Mouse (Mus musculus) kidney, embryonic 15.5 days (tissue): ENCODE data around the gene C2cd2l. TPM values are rescaled to one million over a fixed set of nuclear protein-coding genes. Genes with fewer than 3 reads are reported as not detected.
"Not testable (repeated sequence)": the region's sequence is repeated elsewhere in the genome, so short reads cannot be mapped to it uniquely, and the experiment has no call there.

Experiments used
- ATAC-seq: fragments of 200-750 bp; cut with Nextera tagmentation; replicated peaks from 2 replicates; pipeline ENCODE4 v1.8.0; 2017; ENCODE audit warnings: moderate TSS enrichment; ENCODE audit not compliant: low FRiP score
- H3K27ac ChIP-seq: fragments of 300-500 bp; sonication (generic); 2 replicates; pipeline ENCODE4 v1.5.1; 2015; ENCODE audit warnings: mild to moderate bottlenecking, inconsistent platforms
- H3K27me3 ChIP-seq: fragments of 300-500 bp; sonication (generic); 2 replicates; pipeline ENCODE4 v1.6.1; 2015; ENCODE audit warnings: inconsistent platforms
- H3K36me3 ChIP-seq: fragments of 300-500 bp; sonication (generic); 2 replicates; pipeline ENCODE4 v1.6.1; 2015; ENCODE audit warnings: inconsistent platforms
- H3K4me1 ChIP-seq: fragments of 300-500 bp; sonication (generic); 2 replicates; pipeline ENCODE4 v1.6.1; 2015; ENCODE audit warnings: inconsistent platforms
- H3K4me2 ChIP-seq: fragments of 300-500 bp; sonication (generic); 2 replicates; pipeline ENCODE4 v1.6.1; 2015; ENCODE audit warnings: moderate library complexity, mild to moderate bottlenecking, inconsistent platforms
- H3K4me3 ChIP-seq: fragments of 300-500 bp; sonication (generic); replicated peaks from 2 replicates; pipeline ENCODE4 v1.5.1; 2015; ENCODE audit warnings: mild to moderate bottlenecking, inconsistent platforms
- H3K9ac ChIP-seq: fragments of 300-500 bp; sonication (generic); 2 replicates; pipeline ENCODE4 v1.6.1; 2015; ENCODE audit warnings: mild to moderate bottlenecking, inconsistent platforms
- H3K9me3 ChIP-seq: fragments of 300-500 bp; sonication (generic); replicated peaks from 2 replicates; pipeline ENCODE4 v1.6.1; 2016; ENCODE audit warnings: inconsistent platforms
- WGBS: fragments of 180-500 bp; shearing (Covaris S2); methylation state at CpG from one replicate; pipeline ENCODE4 v1.1.7; 2015; ENCODE audit warnings: mixed read lengths; 5-methylcytosine and 5-hydroxymethylcytosine counted together
- polyA plus RNA-seq: library from polyadenylated mRNA; unstranded; fragments of >200 nt; fragmentation: Nextera tagmentation; extraction: Ambion mirVana; gene quantifications from 2 replicates; pipeline ENCODE4 v1.2.1, GENCODE M21; 2015

The C2cd2l gene
- polyA plus RNA-seq, 1 experiment from 2014 or later: 8.8 TPM

DNA sequence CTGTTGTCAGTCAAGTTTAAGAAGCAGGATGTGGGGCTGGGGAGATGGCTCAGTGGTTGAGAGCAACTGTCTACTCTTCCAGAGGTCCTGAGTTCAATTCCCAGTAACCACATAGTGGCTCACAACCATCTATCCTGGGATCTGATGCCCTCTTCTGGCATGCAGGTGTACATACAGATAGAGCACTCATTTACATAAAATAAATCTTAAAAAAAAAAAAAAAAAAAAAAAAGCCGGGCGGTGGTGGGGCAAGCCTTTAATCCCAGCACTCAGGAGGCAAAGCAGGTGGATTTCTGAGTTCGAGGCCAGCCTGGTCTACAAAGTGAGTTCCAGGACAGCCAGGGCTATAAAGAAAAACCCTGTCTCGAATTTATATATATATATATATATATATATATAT lies 3.6 kb upstream of the C2cd2l start:
- H3K4me2 ChIP-seq, H3K9me3 ChIP-seq, H3K4me3 ChIP-seq, H3K27ac ChIP-seq, H3K9ac ChIP-seq, ATAC-seq, H3K27me3 ChIP-seq, H3K36me3 ChIP-seq: not testable (repeated sequence)
- 76% methylated on average over 2 of the region's 4 CpGs for WGBS
- H3K4me1 ChIP-seq: peaks cover 35% of the 10 kb centered on the region

DNA sequence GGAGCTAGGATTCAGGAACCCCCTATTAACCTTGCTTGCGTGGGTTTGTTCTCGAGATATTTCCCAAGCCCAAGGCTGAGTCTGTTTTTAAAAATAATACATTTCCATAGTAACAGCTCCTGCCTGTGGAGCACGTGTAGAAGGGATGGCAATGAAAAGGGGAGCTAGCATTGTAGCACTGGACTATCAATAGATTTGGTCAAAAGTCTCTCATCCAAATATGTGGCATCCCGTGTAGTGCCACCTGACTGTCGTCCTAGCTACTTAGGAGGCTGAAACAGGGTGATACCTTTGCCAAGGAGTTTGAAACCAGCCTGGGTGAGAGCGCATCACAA lies 681 bp upstream of the C2cd2l start:
- no peak for ATAC-seq
- Histone ChIP-seq H3K9ac (peak overlapping the region; percentile 49), H3K4me2 (peak overlapping the region; percentile 94), H3K36me3 (peaks cover 13% of the 10 kb centered on the region), H3K27me3 (no peaks in the 10 kb centered on the region), H3K27ac (peak overlapping the region; percentile 72), H3K4me1 (peaks cover 36% of the 10 kb centered on the region), H3K4me3 (peak overlapping the region; percentile 87), H3K9me3 (no peaks in the 10 kb centered on the region)
- WGBS: 24% methylated on average over 6 of the region's 6 CpGs

DNA sequence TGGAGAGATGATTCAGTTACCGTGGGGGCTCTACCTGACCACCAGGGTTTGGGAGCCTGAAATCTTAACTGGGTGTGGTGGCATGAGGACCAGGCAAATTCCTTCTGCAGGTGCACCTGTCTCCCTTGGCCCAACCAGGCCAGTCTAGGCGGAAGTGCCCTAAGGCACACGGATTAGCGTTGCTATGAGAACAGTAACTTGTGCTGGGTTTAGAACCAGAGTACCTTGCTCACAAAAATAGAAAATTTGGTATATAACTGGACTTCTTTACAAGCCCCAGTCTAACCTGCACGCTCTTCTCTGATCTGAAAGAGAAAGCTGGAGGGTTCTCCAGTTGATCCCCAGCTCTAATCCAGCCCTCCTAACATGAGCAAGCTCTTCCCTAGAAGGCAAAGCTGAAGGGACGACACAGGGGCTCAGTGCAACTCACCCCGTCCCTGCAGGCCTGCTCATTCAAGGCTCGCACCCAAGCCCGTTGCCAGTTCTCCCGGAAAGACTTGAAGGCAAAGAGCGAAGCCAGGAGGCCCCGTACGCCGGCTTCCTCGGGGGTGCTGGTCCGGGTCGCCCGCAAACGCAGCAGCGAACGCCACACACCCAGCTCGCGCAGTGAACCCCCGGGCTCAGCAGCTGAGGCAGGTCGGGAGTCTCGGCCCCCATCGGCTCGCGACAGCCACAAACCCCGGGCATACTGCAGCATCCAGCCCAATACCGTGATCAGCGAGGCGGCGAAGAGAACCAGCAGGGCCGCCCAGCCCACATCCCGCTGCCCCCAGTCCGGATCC lies 789 bp downstream of the C2cd2l start:
- no peaks in the 10 kb centered on the region for H3K9me3 ChIP-seq
- H3K36me3 ChIP-seq: peaks cover 27% of the 10 kb centered on the region
- ATAC-seq: peak; percentile 2
- H3K4me2 ChIP-seq: peak overlapping the region; percentile 94
- 3% methylated on average over 37 of the region's 37 CpGs for WGBS
- H3K27me3 ChIP-seq: no peaks in the 10 kb centered on the region
- H3K27ac ChIP-seq: peak overlapping the region; percentile 72
- peak overlapping the region; percentile 87 for H3K4me3 ChIP-seq
- H3K9ac ChIP-seq: peak overlapping the region; percentile 82
- H3K4me1 ChIP-seq: peaks cover 29% of the 10 kb centered on the region

DNA sequence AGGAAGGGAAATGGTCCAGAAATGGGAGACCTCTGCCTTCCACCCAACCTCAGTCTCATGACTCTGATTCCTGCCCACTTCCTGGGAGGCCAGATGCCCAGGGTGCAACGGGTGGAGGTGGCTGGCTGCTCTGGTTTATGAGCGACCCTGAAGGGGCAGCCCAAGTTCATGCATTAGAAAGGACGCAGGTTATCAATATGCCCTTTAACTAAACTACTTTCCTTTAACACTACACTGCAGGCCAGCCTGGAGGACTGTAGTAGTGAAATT lies 1.3 kb downstream of the C2cd2l start:
- WGBS: 29% methylated on average over 3 of the region's 3 CpGs
- Histone ChIP-seq H3K27ac (peak overlapping the region; percentile 72; the same call in 1 of the 2 replicates), H3K4me2 (peak overlapping the region; percentile 94), H3K27me3 (no peaks in the 10 kb centered on the region), H3K4me3 (peak overlapping the region; percentile 87), H3K36me3 (peaks cover 32% of the 10 kb centered on the region), H3K9me3 (no peaks in the 10 kb centered on the region), H3K9ac (peak overlapping the region; percentile 82), H3K4me1 (peaks cover 29% of the 10 kb centered on the region)
- no peak for ATAC-seq

DNA sequence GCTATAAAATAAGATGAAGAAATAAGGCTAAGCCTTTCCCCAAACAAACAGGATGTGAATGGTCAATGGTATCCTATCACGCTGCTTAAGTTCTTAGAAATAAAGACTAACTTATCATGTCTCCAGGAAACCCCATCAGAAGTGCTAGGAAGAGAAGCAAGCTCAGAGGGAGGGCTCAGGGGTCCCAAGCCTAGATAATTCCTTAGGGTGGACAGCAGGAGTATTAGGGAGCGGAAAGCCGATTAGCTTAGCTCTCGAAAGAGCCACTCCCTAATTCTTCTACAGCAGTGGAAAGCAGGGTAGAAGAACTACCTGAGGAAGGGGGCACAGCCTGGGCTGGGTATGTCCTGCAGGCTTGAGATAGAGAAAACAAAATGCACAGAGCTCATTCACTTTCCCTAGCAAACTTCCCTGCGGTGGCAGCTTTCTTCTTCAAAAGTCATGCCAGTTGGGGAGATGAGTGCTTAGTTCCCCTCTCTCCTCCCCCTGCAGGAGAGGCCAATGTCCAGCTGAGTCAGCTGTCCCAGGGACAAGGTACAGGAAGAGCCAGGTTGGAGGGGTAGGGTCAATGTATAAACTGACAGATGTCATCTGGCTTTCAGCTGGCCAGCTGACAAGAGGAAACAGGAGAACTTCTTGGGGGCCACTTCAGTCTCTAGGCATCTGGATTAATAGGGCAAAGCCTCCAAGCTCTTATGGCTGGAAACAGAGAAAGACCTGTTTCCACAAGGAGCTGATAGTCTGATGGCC lies 1.8 kb downstream of the C2cd2l start:
- WGBS: 58% methylated on average over 5 of the region's 5 CpGs
- peak overlapping the region; percentile 94 for H3K4me2 ChIP-seq
- no peak for ATAC-seq
- peak overlapping the region; percentile 87 for H3K4me3 ChIP-seq
- H3K4me1 ChIP-seq: peaks cover 29% of the 10 kb centered on the region
- H3K9me3 ChIP-seq: no peaks in the 10 kb centered on the region
- peak overlapping the region; percentile 72; the same call in 1 of the 2 replicates for H3K27ac ChIP-seq
- H3K9ac ChIP-seq: peak overlapping the region; percentile 82; the same call in 1 of the 2 replicates
- H3K27me3 ChIP-seq: no peaks in the 10 kb centered on the region
- H3K36me3 ChIP-seq: peaks cover 37% of the 10 kb centered on the region

DNA sequence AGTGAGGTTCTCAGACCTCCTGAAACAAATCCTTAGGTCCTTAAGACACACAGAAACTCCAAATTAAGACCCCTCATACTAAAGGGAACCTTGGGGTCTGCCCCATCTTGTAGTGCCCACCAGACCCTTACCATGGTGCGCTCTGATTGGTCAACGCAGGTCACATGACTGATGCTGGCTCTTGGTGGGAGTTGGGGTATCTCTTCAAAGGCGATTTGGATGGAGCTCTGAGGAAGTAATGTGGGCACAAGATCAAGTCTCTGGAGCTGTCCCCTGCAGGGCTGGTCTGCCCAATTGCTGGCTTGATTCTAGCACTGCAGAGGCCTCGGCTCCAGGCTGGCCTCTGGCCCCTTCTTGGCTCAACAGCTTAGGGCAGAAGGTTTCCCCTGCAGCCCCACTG lies 2.6 kb downstream of the C2cd2l start:
- no peaks in the 10 kb centered on the region for H3K27me3 ChIP-seq
- WGBS: 79% methylated on average over 4 of the region's 4 CpGs
- no peak overlapping the region for H3K27ac ChIP-seq
- ATAC-seq: no peak
- peak overlapping the region; percentile 87; the same call in 1 of the 2 replicates for H3K4me3 ChIP-seq
- H3K9me3 ChIP-seq: no peaks in the 10 kb centered on the region
- peaks cover 45% of the 10 kb centered on the region for H3K36me3 ChIP-seq
- H3K9ac ChIP-seq: no peak overlapping the region
- H3K4me1 ChIP-seq: peaks cover 29% of the 10 kb centered on the region
- H3K4me2 ChIP-seq: peak overlapping the region; percentile 94

DNA sequence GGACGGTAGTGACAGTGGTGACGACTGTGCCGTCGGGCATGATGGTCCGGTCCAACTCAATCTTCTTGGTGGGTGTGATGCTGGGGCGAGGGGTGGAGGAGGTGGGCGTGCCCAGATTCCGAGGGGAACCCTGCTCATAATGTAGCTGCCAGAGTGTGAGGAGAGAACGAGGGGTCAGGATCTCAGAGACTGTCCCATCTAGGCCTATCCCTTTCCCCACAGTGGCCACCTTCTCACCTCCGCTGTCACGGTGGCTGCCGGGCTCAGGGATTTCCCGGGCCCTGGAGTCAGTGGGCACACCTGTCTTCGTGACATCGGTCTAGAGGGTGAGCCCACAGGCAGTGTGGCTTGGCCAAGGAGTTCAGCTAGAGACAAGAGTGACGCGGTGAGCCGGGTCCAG lies 5.2 kb downstream of the C2cd2l start:
- 97% methylated on average over 18 of the region's 18 CpGs for WGBS
- no peak overlapping the region for H3K4me2 ChIP-seq
- H3K4me3 ChIP-seq: no peak overlapping the region
- no peaks in the 10 kb centered on the region for H3K27me3 ChIP-seq
- ATAC-seq: no peak
- H3K9me3 ChIP-seq: no peaks in the 10 kb centered on the region
- H3K9ac ChIP-seq: no peak overlapping the region
- H3K4me1 ChIP-seq: peaks cover 40% of the 10 kb centered on the region
- H3K27ac ChIP-seq: no peak overlapping the region
- H3K36me3 ChIP-seq: peaks cover 49% of the 10 kb centered on the region

DNA sequence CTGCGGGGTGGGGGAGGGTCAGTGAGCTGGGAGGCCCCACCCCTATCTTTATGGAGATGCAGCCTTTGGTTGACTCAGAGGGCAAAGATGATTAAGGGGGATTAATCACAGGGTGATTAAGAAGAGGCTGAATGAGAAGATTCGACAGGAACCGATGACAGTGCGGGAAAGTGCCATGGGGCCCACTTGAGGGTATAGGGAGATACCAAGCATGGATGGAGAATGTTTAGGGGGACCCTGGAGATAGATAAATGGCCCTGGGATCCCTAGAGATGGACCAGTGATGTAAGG lies 5.9 kb downstream of the C2cd2l start:
- Histone ChIP-seq H3K27ac (no peak overlapping the region), H3K4me3 (no peak overlapping the region), H3K4me1 (peaks cover 35% of the 10 kb centered on the region), H3K27me3 (no peaks in the 10 kb centered on the region), H3K9me3 (no peaks in the 10 kb centered on the region), H3K36me3 (peaks cover 50% of the 10 kb centered on the region), H3K4me2 (no peak overlapping the region), H3K9ac (no peak overlapping the region)
- no peak for ATAC-seq
- WGBS: 82% methylated on average over 4 of the region's 4 CpGs

DNA sequence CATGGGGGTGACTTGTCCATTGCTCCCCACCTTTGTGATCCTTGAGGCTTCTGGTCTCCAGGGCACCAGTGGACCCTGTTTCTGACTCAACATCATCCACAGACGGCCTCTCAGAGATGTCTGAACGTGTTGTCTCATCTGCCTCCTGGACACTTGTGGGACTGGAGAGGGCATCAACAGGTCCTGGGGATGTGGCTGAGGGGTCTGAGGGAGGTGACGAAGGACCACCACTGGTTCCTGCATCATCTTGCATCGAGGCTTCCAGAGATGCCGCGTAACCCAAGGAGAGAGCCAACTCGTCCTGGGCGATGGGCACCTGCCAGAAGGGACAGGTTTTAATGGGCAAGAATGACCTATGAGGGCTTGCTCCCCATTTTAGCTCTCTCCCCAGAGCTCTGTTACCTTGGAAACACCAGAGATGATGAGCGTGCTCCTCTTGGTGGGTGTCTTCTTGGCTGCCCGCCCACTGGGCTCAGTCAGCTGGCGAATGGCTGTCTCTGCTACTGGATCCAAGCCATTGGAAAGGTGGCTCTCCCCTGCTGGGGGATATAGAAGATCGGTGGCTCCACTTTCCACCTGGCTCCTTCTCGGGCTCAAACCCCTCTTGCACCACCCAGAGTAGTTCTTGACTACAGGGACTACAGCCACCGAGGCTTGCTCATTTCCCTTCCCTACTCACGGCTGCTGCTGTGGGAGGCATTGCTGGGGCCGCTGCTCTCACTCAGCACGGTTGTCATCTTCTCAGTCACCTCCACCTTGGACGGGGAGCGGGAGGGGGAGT lies 6.4 kb downstream of the C2cd2l start:
- Histone ChIP-seq H3K27me3 (no peaks in the 10 kb centered on the region), H3K9me3 (no peaks in the 10 kb centered on the region), H3K36me3 (peaks cover 51% of the 10 kb centered on the region), H3K9ac (no peak overlapping the region), H3K4me2 (no peak overlapping the region), H3K27ac (no peak overlapping the region), H3K4me1 (peaks cover 29% of the 10 kb centered on the region), H3K4me3 (no peak overlapping the region)
- no peak for ATAC-seq
- WGBS: 83% methylated on average over 19 of the region's 19 CpGs

DNA sequence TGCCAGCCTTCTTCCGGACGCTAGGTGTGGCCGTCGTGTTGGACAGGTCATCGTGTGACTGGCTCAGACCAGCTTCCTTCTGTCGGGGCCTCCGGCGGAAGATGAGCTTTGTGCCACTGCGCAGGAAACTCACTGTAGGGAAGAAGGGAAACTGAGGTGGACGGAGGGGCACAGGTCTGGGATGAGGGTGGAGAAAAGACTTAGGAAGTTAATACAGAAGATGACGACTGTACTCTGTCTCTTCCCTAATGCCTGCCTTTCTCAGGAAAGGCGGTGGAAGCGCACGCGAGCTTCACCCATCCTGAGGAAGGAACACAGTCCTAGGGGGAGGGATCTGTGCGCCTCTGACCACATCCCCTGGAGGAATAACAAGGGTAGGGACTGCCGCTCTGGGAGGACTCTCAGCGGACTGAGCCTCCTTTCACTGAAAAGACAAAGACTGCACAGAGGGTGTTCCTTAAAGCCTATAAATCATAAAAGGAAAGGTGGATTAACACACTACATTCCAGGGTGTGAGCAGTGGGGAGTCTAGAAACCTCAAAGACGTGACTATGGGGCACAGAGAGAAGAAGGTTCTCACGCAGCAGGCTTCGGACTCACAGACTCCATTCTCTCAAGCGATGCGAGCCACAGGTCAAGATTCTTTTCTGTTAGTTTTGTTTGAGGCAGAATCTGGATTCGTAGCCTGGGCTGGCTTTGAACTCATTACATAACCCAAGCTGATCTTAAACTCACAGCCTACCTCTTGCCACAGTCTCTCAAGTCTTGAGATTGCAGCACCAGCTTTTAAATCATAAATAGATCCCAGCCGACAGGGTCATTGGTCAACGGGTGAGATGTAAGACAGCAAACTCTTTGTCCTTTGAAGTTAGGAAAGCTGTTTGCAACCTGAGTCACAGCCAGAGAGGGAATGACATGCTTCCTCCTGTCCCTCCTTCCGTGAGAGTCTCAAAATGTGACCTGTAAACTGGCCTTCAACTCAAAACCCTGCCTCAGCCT lies 8.7 kb downstream of the C2cd2l start:
- Histone ChIP-seq H3K4me1 (peaks cover 18% of the 10 kb centered on the region), H3K4me2 (peak overlapping the region; percentile 30), H3K27ac (peak overlapping the region; percentile 62), H3K27me3 (no peaks in the 10 kb centered on the region), H3K4me3 (peak overlapping the region; percentile 11; the same call in 1 of the 2 replicates), H3K36me3 (peaks cover 45% of the 10 kb centered on the region), H3K9me3 (no peaks in the 10 kb centered on the region), H3K9ac (no peak overlapping the region)
- peak; percentile 47; the same call in 1 of the 2 replicates for ATAC-seq
- 15% methylated on average over 27 of the region's 27 CpGs for WGBS

DNA sequence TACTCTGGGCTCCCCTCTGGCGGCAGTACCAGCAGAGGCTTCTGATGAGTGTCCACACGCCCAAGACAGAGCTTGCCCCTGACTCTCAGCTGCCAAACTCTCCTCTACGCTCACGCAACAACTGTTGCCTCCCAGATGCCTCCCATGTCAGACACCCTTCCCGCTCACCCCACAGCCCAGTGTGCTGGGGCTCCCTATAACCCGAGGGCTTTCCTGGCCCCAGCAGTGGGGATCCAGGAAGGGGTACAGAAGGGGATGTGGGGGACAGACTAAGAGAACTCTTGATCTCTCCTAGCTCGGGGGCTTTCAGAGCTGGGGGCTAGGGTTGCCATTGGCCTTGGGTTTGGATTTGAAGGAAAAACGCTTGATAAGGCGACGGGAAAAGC lies 9.3 kb downstream of the C2cd2l start:
- 0 out of 2 replicates have a peak overlapping the region, but pooled peaks have one; percentile 11 for H3K4me3 ChIP-seq

More for the DNA sequence above, 9.3 kb downstream of the C2cd2l start:
- H3K27ac ChIP-seq: peak overlapping the region; percentile 62
- H3K9me3 ChIP-seq: no peaks in the 10 kb centered on the region
- peaks cover 38% of the 10 kb centered on the region for H3K36me3 ChIP-seq
- no peak for ATAC-seq
- H3K9ac ChIP-seq: no peak overlapping the region
- peaks cover 18% of the 10 kb centered on the region for H3K4me1 ChIP-seq
- WGBS: 41% methylated on average over 10 of the region's 10 CpGs
- H3K27me3 ChIP-seq: no peaks in the 10 kb centered on the region
- peak overlapping the region; percentile 30 for H3K4me2 ChIP-seq
